Mouse (Mus musculus) liver, embryonic 14.5 days (tissue): ENCODE measurements around the gene Psmg3. TPM values are rescaled to one million over a fixed set of nuclear protein-coding genes. Genes with fewer than 3 reads are reported as not detected.
A peak's percentile ranks its signal among the peaks of the same experiment; 100 is the strongest.

ENCODE experiments used
- ATAC-seq: fragments of 200-750 bp; cut with Nextera tagmentation; 2 replicates; pipeline ENCODE4 v1.8.0; 2017; ENCODE audit warnings: moderate number of reproducible peaks, mild to moderate bottlenecking, moderate library complexity; ENCODE audit not compliant: insufficient read depth
- DNase-seq, 3 experiments: peaks; one replicate each; pipeline ENCODE4 v3.0.0-alpha.2; 2012 to 2013; ENCODE audit warnings: low read depth in 3 of 3, low spot score in 3 of 3
- H3K27ac ChIP-seq: fragments of 300-500 bp; sonication (generic); 2 replicates; pipeline ENCODE4 v1.5.1; 2014; ENCODE audit warnings: moderate library complexity, mild to moderate bottlenecking, control low read depth, inconsistent platforms
- H3K27me3 ChIP-seq: fragments of 300-500 bp; sonication (generic); 2 replicates; pipeline ENCODE4 v1.6.1; 2014; ENCODE audit warnings: mild to moderate bottlenecking, low read length, moderate library complexity; ENCODE audit not compliant: control insufficient read depth, insufficient read depth
- H3K36me3 ChIP-seq: fragments of 300-500 bp; sonication (generic); replicated peaks from 2 replicates; pipeline ENCODE4 v1.6.1; 2014; ENCODE audit warnings: low read depth; ENCODE audit not compliant: control insufficient read depth, insufficient read depth
- H3K4me1 ChIP-seq, 2 experiments: fragments of 200-500 bp in 1 of 2; fragments of 300-500 bp in 1 of 2; sonication (generic) in 1 of 2; replicated peaks; 2 replicates each; pipeline ENCODE4 v1.6.1; 2012 to 2014; ENCODE audit warnings: antibody characterized with exemption in 1 of 2, inconsistent platforms in 1 of 2, low read length in 1 of 2; ENCODE audit not compliant: control insufficient read depth in 2 of 2, insufficient read depth in 2 of 2
- H3K4me2 ChIP-seq: fragments of 300-500 bp; sonication (generic); 2 replicates; pipeline ENCODE4 v1.6.1; 2014; ENCODE audit warnings: low read depth, mild to moderate bottlenecking, control low read depth, moderate library complexity
- H3K4me3 ChIP-seq, 2 experiments: fragments of 200-500 bp in 1 of 2; fragments of 300-500 bp in 1 of 2; sonication (generic) in 1 of 2; 2 replicates each; pipeline ENCODE4 v1.5.1; 2012 to 2014; ENCODE audit warnings: low read depth in 2 of 2, low read length in 2 of 2, mild to moderate bottlenecking in 2 of 2, control low read depth in 1 of 2, inconsistent platforms in 1 of 2, moderate library complexity in 1 of 2; ENCODE audit not compliant: insufficient read depth in 1 of 2
- H3K9ac ChIP-seq: fragments of 300-500 bp; sonication (generic); replicated peaks from 2 replicates; pipeline ENCODE4 v1.6.1; 2014; ENCODE audit warnings: mild to moderate bottlenecking, control low read depth, moderate library complexity
- H3K9me3 ChIP-seq: fragments of 300-500 bp; sonication (generic); 2 replicates; pipeline ENCODE4 v1.6.1; 2016; ENCODE audit warnings: low read length, mixed read lengths; ENCODE audit not compliant: control insufficient read depth
- CTCF ChIP-seq: IDR thresholded peaks from 2 replicates; pipeline ENCODE4 v1.5.1; 2016; ENCODE audit warnings: antibody characterized with exemption, low read depth, control low read depth
- EP300 ChIP-seq: IDR thresholded peaks from 2 replicates; pipeline ENCODE4 v1.6.1; 2016; ENCODE audit warnings: antibody characterized with exemption, low read depth
- WGBS: fragments of 180-500 bp; shearing (Covaris S2); extraction: QIAGEN DNeasy Blood & Tissue Kit; methylation state at CpG from one replicate; pipeline ENCODE4 v1.1.7; 2014; ENCODE audit not compliant: insufficient replicate concordance; 5-methylcytosine and 5-hydroxymethylcytosine counted together
- polyA plus RNA-seq, 2 experiments: library from polyadenylated mRNA; depleted of rRNA in 1 of 2; stranded (reverse) in 1 of 2; unstranded in 1 of 2; fragments of >200 nt; fragmentation: Nextera tagmentation in 1 of 2; extraction: Ambion mirVana in 1 of 2; gene quantifications; 2 replicates each; pipeline versions ENCODE4 v1.2.1 to v1.2.3; 2012 to 2014

The Psmg3 gene
- polyA plus RNA-seq, 2 experiments, result 34.5 to 46.5 TPM

GRCm38 (mm10) chr5:139804573-139805111 is 22.0 kb downstream of the Psmg3 start:
- Histone ChIP-seq H3K36me3 (peaks cover 35% of the 10 kb centered on the region), H3K27me3 (no peaks in the 10 kb centered on the region), H3K4me1 (peaks cover 40 to 46% of the 10 kb centered on the region in 2 experiments), H3K9ac (peak overlapping the region; percentile 65), H3K4me3 (peak overlapping the region; percentile 13 to 17), H3K9me3 (no peaks in the 10 kb centered on the region; the same call in 1 of the 2 replicates), H3K4me2 (peak overlapping the region; percentile 66), H3K27ac (peak overlapping the region; percentile 95)
- DNase-seq, result peak; percentile 66 to 72 (median 69)
- peak; percentile 47 for ATAC-seq
- TF ChIP-seq EP300 (peak; percentile 41; the same call in 1 of the 2 replicates), CTCF (no peak)
- WGBS, result 14% methylated on average over 11 of the region's 11 CpGs

- 0% methylated on average over 6 of the region's 6 CpGs for WGBS
- H3K27ac ChIP-seq, result peak overlapping the region; percentile 95
- DNase-seq (peak; percentile 90 to 92 (median 92)), ATAC-seq (peak; percentile 94)
- H3K4me1 ChIP-seq, result peaks cover 40 to 45% of the 10 kb centered on the region in 2 experiments
- no peaks in the 10 kb centered on the region for H3K27me3 ChIP-seq
- peak overlapping the region; percentile 65 for H3K9ac ChIP-seq
- TF ChIP-seq EP300, result peak; percentile 89
- TF ChIP-seq CTCF, result peak; percentile 79
- no peaks in the 10 kb centered on the region; the same call in 1 of the 2 replicates for H3K9me3 ChIP-seq
- peaks cover 40% of the 10 kb centered on the region for H3K36me3 ChIP-seq
- H3K4me2 ChIP-seq, result peak overlapping the region; percentile 66
- H3K4me3 ChIP-seq, result peak overlapping the region; percentile 17 to 22
Measured at GRCm38 (mm10) chr5:139804107-139804551, 22.6 kb downstream of the Psmg3 start.

DNA sequence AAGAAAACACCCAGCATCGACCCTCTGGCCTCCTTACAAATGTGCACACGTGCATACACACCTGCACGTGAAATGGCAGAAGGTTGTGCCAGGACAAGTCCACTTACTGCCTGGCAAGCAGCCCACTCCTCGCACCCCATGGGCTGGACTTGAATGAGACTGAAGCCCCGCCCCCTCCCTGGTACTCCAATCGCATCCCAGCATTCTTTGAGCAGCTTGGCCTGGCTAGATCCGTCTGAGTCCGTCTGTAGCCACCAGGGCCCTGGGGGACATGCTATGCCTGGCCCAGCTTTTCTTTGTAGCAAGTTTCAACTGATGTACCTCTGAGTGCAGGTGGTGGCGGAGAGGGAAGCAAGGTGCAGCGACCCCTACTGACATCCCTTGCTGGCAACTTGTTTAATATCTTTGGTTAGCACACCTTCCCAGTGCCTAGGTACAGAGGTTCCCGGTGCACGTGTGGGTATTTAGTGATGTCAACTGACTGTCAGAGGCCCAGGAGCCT is 23.0 kb downstream of the Psmg3 start:
- H3K9ac ChIP-seq, result peak overlapping the region; percentile 65
- H3K27ac ChIP-seq, result peak overlapping the region; percentile 95
- 4% methylated on average over 12 of the region's 12 CpGs for WGBS
- TF ChIP-seq EP300 (no peak), CTCF (no peak)
- H3K4me2 ChIP-seq, result peak overlapping the region; percentile 66
- ATAC-seq, result peak; percentile 64
- H3K27me3 ChIP-seq, result no peaks in the 10 kb centered on the region
- no peaks in the 10 kb centered on the region; the same call in 1 of the 2 replicates for H3K9me3 ChIP-seq
- peak overlapping the region; percentile 15 to 22 for H3K4me3 ChIP-seq
- DNase-seq, result peak in 2 of 3 experiments; percentile 70 to 73
- H3K36me3 ChIP-seq, result peaks cover 45% of the 10 kb centered on the region
- peaks cover 40 to 45% of the 10 kb centered on the region in 2 experiments for H3K4me1 ChIP-seq

DNA sequence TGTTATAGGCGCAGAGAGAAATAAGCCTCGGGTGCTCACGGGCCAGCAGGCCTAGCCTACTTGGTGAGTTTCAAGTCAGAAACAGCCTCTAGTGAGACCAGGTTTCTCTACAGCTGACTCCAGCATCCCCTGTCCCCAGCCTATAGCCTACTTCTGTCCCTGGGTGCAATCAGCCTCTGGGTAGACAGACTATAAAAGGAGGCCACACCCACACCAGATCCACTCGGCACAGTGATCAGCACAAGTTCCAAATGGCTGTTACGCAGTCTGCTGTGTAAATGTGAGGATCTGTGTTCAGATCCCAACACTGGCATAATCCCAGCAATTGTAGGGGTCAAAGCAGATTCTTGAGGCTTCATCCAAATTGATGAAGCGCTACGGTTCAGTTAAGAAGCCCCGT is 23.5 kb downstream of the Psmg3 start:
- 56% methylated on average over 8 of the region's 8 CpGs for WGBS
- Histone ChIP-seq H3K36me3 (peaks cover 45% of the 10 kb centered on the region), H3K9me3 (no peaks in the 10 kb centered on the region; the same call in 1 of the 2 replicates), H3K4me3 (peak overlapping the region in 1 of 2 experiments; percentile 15; a peak in 2 of 4 replicates), H3K27ac (peak overlapping the region; percentile 95), H3K9ac (peak overlapping the region; percentile 65), H3K27me3 (no peaks in the 10 kb centered on the region), H3K4me2 (peak overlapping the region; percentile 66), H3K4me1 (peaks cover 40 to 45% of the 10 kb centered on the region in 2 experiments)
- DNase-seq (peak in 2 of 3 experiments; percentile 54 to 63), ATAC-seq (peak; percentile 28; the same call in 1 of the 2 replicates)
- TF ChIP-seq CTCF (no peak), EP300 (no peak)

DNA sequence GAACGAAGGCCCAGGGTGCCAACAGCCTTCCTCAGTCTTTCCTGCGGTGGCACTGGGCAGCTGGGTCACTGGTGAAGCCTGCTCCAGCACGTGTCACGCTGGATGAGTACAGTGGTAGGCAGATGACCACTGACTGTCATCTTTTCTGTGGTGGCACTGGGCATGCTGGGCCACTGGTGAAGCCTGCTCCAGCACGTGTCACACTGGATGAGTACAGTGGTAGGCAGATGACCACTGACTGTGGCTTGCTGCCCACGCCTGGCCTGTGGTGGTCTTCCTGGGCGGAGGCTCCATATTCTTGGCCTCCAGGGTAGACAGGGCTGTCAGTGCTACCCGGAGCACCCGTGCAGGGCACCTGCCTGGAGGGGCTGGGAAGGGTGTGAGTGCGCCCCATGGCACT is 24.8 kb downstream of the Psmg3 start:
- H3K27ac ChIP-seq, result peak overlapping the region; percentile 95; the same call in 1 of the 2 replicates
- ATAC-seq (no peak), DNase-seq (no peak)
- H3K36me3 ChIP-seq, result peaks cover 47% of the 10 kb centered on the region
- H3K9ac ChIP-seq, result no peak overlapping the region
- no peaks in the 10 kb centered on the region for H3K27me3 ChIP-seq
- 82% methylated on average over 10 of the region's 10 CpGs for WGBS
- H3K9me3 ChIP-seq, result no peaks in the 10 kb centered on the region
- TF ChIP-seq CTCF (no peak), EP300 (no peak)
- H3K4me2 ChIP-seq, result no peak overlapping the region
- H3K4me3 ChIP-seq, result no peak overlapping the region
- peaks cover 40 to 49% of the 10 kb centered on the region in 2 experiments for H3K4me1 ChIP-seq
